8 mouse cellular contexts compared by ENCODE assay signal in the genomic region with DNA sequence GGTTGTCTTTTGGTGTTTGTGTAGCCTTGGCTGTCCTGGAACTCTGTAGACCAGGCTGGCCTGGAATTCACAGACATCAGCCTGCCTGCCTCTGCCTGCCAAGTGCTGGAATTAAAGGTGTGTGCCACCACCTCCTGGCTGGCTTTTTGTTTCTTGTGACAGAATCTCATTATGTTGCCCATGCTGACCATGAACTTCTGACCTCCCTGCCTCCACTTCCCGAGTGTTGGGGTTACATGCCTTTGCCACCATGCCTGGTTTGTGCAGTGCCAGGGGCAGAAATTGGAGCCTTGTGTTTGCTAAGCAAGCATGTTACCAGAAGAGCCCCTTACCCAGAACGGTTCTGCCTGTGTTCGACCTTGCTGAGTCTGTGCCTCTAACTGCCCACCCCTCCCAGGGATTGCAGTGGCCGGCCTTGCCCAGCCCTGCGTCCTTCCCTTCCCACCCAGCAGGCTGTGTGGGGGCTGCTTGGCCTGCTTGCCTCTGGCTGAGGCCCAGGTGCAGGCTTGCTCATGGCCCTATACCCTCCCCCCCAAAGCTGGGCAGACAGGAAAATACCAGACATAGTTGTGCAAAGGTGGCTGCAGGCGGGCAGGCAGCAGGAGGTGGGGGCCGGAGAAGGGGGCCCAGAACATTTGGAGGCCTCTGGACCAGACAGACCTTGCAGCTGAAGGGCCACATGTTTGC. TPM values are rescaled to one million over a fixed set of nuclear protein-coding genes. Genes with fewer than 3 reads are reported as not detected.
DNase-seq lines count a peak whose midpoint lies in the region; ATAC-seq and TF ChIP-seq lines count a peak whose summit lies in the region.

No protein-coding gene starts in this region.

- H3K27ac ChIP-seq in heart, embryonic 13.5 days (replicated peaks) = peak overlapping the region; percentile 89
- peak overlapping the region; percentile 76 for H3K27ac ChIP-seq in embryonic facial prominence, embryonic 13.5 days
- peak overlapping the region; percentile 94 for H3K27ac ChIP-seq in kidney, adult 2 months (ENCODE audit: insufficient read depth, low read depth, low read length)
- H3K27ac ChIP-seq in midbrain, embryonic 12.5 days (replicated peaks) = peak overlapping the region; percentile 54

- H3K36me3 ChIP-seq in heart, embryonic 13.5 days = no peaks in the 10 kb centered on the region
- H3K36me3 ChIP-seq in embryonic facial prominence, embryonic 13.5 days = no peaks in the 10 kb centered on the region
- no peaks in the 10 kb centered on the region for H3K36me3 ChIP-seq in kidney, adult 2 months (ENCODE audit: control insufficient read depth, insufficient read depth, low read length)
- H3K36me3 ChIP-seq in midbrain, embryonic 12.5 days = no peaks in the 10 kb centered on the region

- ATAC-seq in heart, embryonic 13.5 days (ENCODE audit: extremely low read depth, insufficient number of reproducible peaks, low FRiP score, low TSS enrichment) = no peak
- ATAC-seq in embryonic facial prominence, embryonic 13.5 days (ENCODE audit: insufficient number of reproducible peaks, insufficient read depth, low FRiP score, low TSS enrichment, low read depth) = 0 out of 2 replicates have a peak, but pooled peaks have one; percentile 40
- ATAC-seq in midbrain, embryonic 12.5 days (ENCODE audit: low FRiP score, low read depth) = no peak

- intact Hi-C loops in heart, postnatal 14 days (cut with DNase I) = loop anchor here (10.0 kb wide), 1 partner anchor 298 kb away; no protein-coding TSS in a partner anchor
- intact Hi-C loops in gastrocnemius, postnatal 36 days (cut with DNase I) = no loop called here

- H3K9me3 ChIP-seq in heart, embryonic 13.5 days = no peaks in the 10 kb centered on the region
- H3K9me3 ChIP-seq in embryonic facial prominence, embryonic 13.5 days = no peaks in the 10 kb centered on the region
- H3K9me3 ChIP-seq in midbrain, embryonic 12.5 days = no peaks in the 10 kb centered on the region

- H3K27me3 ChIP-seq in heart, embryonic 13.5 days (replicated peaks) = no peaks in the 10 kb centered on the region
- no peaks in the 10 kb centered on the region for H3K27me3 ChIP-seq in embryonic facial prominence, embryonic 13.5 days
- no peaks in the 10 kb centered on the region for H3K27me3 ChIP-seq in kidney, adult 2 months (replicated peaks; ENCODE audit: control insufficient read depth, insufficient read depth, low read length)
- H3K27me3 ChIP-seq in midbrain, embryonic 12.5 days = no peaks in the 10 kb centered on the region

- WGBS in heart, embryonic 13.5 days = 17% methylated on average over 7 of the region's 7 CpGs
- 10% methylated on average over 7 of the region's 7 CpGs for WGBS in embryonic facial prominence, embryonic 13.5 days
- WGBS in kidney, adult 2 months = 13% methylated on average over 7 of the region's 7 CpGs
- WGBS in midbrain, embryonic 12.5 days = 46% methylated on average over 7 of the region's 7 CpGs

- peak overlapping the region; percentile 68 for H3K9ac ChIP-seq in heart, embryonic 13.5 days
- H3K9ac ChIP-seq in embryonic facial prominence, embryonic 13.5 days = peak overlapping the region; percentile 46
- H3K9ac ChIP-seq in midbrain, embryonic 12.5 days (replicated peaks) = peak overlapping the region; percentile 34; the same call in 1 of the 2 replicates

- no peak for TF ChIP-seq POLR2A in kidney, adult 2 months (IDR thresholded peaks at IDR 0.05; ENCODE audit: low read depth, low read length)

- no peak overlapping the region for H3K4me3 ChIP-seq in heart, embryonic 13.5 days
- H3K4me3 ChIP-seq in embryonic facial prominence, embryonic 13.5 days = 0 out of 2 replicates have a peak overlapping the region, but pooled peaks have one; percentile 1
- H3K4me3 ChIP-seq in kidney, adult 2 months (ENCODE audit: insufficient read depth, low read depth, low read length) = no peak overlapping the region
- H3K4me3 ChIP-seq in midbrain, embryonic 12.5 days = no peak overlapping the region

- H3K4me2 ChIP-seq in heart, embryonic 13.5 days = peak overlapping the region; percentile 49
- peak overlapping the region; percentile 44 for H3K4me2 ChIP-seq in embryonic facial prominence, embryonic 13.5 days
- 0 out of 2 replicates have a peak overlapping the region, but pooled peaks have one; percentile 4 for H3K4me2 ChIP-seq in midbrain, embryonic 12.5 days (replicated peaks)

- no peak for TF ChIP-seq CTCF in kidney, adult 2 months (conservative IDR thresholded peaks at IDR 0.05; ENCODE audit: insufficient read depth, insufficient read length, low read depth, low read length)

- peaks cover 100% of the 10 kb centered on the region for H3K4me1 ChIP-seq in heart, embryonic 13.5 days
- H3K4me1 ChIP-seq in embryonic facial prominence, embryonic 13.5 days = peaks cover 95% of the 10 kb centered on the region
- peaks cover 78% of the 10 kb centered on the region for H3K4me1 ChIP-seq in kidney, adult 2 months (ENCODE audit: control insufficient read depth, insufficient read depth, low read length)
- peaks cover 98% of the 10 kb centered on the region for H3K4me1 ChIP-seq in midbrain, embryonic 12.5 days

- DNase-seq in heart, postnatal 14 days = no peak
- peak; percentile 91 for DNase-seq in kidney, adult 2 months
- no peak for DNase-seq in layer of hippocampus, adult 9-10 months (ENCODE audit: low spot score)
- DNase-seq in gastrocnemius, postnatal 36 days = no peak
- no peak for DNase-seq in cerebellum, postnatal 25 days

RNA-seq across cellular contexts. Expression of a gene that starts 8.4 kb away (rescaled TPM):
- polyA plus RNA-seq in heart, embryonic 13.5 days (2015; fragmentation: Nextera tagmentation; extraction: Ambion mirVana) = 19.9 and 23.5 TPM in 2 replicates
- total RNA-seq in heart, postnatal 14 days (2021) = 10 to 100 TPM; 20.8 to 23.0 TPM
- 25.3 and 31.2 TPM in 2 replicates for polyA plus RNA-seq in embryonic facial prominence, embryonic 13.5 days (2015; fragmentation: Nextera tagmentation; extraction: Ambion mirVana)
- 210 and 226 TPM in 2 replicates for polyA plus RNA-seq in kidney, adult 2 months (2012; rRNA removed)
- polyA plus RNA-seq in midbrain, embryonic 12.5 days (2016; fragmentation: Nextera tagmentation; extraction: Ambion mirVana) = 28.2 and 35.6 TPM in 2 replicates
- 1 to 10 TPM; 5.9 to 7.0 TPM for total RNA-seq in gastrocnemius, postnatal 36 days (2021)

RNA-seq across cellular contexts. Expression of a gene that starts 21.9 kb away (rescaled TPM):
- 136 and 139 TPM in 2 replicates for polyA plus RNA-seq in heart, embryonic 13.5 days (2015; fragmentation: Nextera tagmentation; extraction: Ambion mirVana)
- 100 to 1,000 TPM; 119 to 137 TPM for total RNA-seq in heart, postnatal 14 days (2021)
- polyA plus RNA-seq in embryonic facial prominence, embryonic 13.5 days (2015; fragmentation: Nextera tagmentation; extraction: Ambion mirVana) = 71.0 and 99.5 TPM in 2 replicates
- polyA plus RNA-seq in kidney, adult 2 months (2012; rRNA removed) = 27.3 and 41.8 TPM in 2 replicates
- 112 and 123 TPM in 2 replicates for polyA plus RNA-seq in midbrain, embryonic 12.5 days (2016; fragmentation: Nextera tagmentation; extraction: Ambion mirVana)
- 10 to 100 TPM; 87.0 to 91.6 TPM for total RNA-seq in gastrocnemius, postnatal 36 days (2021)

RNA-seq across cellular contexts. Expression of a gene that starts 36.8 kb away (rescaled TPM):
- 15.2 and 15.8 TPM in 2 replicates for polyA plus RNA-seq in heart, embryonic 13.5 days (2015; fragmentation: Nextera tagmentation; extraction: Ambion mirVana)
- 10 to 100 TPM; 12.1 to 14.7 TPM for total RNA-seq in heart, postnatal 14 days (2021)
- polyA plus RNA-seq in embryonic facial prominence, embryonic 13.5 days (2015; fragmentation: Nextera tagmentation; extraction: Ambion mirVana) = 29.2 and 30.2 TPM in 2 replicates
- 34.6 and 42.3 TPM in 2 replicates for polyA plus RNA-seq in kidney, adult 2 months (2012; rRNA removed)
- polyA plus RNA-seq in midbrain, embryonic 12.5 days (2016; fragmentation: Nextera tagmentation; extraction: Ambion mirVana) = 7.7 and 11.1 TPM in 2 replicates
- 1 to 10 TPM; 3.8 to 4.0 TPM for total RNA-seq in gastrocnemius, postnatal 36 days (2021)

RNA-seq across cellular contexts. Expression of a gene that starts 36.9 kb away (rescaled TPM):
- 65.6 and 72.5 TPM in 2 replicates for polyA plus RNA-seq in heart, embryonic 13.5 days (2015; fragmentation: Nextera tagmentation; extraction: Ambion mirVana)
- 100 to 1,000 TPM; 121 to 123 TPM for total RNA-seq in heart, postnatal 14 days (2021)
- polyA plus RNA-seq in embryonic facial prominence, embryonic 13.5 days (2015; fragmentation: Nextera tagmentation; extraction: Ambion mirVana) = 54.0 and 58.7 TPM in 2 replicates
- polyA plus RNA-seq in kidney, adult 2 months (2012; rRNA removed) = 57.8 and 72.9 TPM in 2 replicates
- polyA plus RNA-seq in midbrain, embryonic 12.5 days (2016; fragmentation: Nextera tagmentation; extraction: Ambion mirVana) = 55.9 and 58.5 TPM in 2 replicates
- total RNA-seq in gastrocnemius, postnatal 36 days (2021) = 10 to 100 TPM; 90.1 TPM

RNA-seq across cellular contexts. Expression of a gene that starts 43.3 kb away (rescaled TPM):
- 6.3 and 7.7 TPM in 2 replicates for polyA plus RNA-seq in heart, embryonic 13.5 days (2015; fragmentation: Nextera tagmentation; extraction: Ambion mirVana)
- 1 to 10 TPM; 3.0 to 3.1 TPM for total RNA-seq in heart, postnatal 14 days (2021)
- polyA plus RNA-seq in embryonic facial prominence, embryonic 13.5 days (2015; fragmentation: Nextera tagmentation; extraction: Ambion mirVana) = 27.0 and 33.2 TPM in 2 replicates
- polyA plus RNA-seq in kidney, adult 2 months (2012; rRNA removed) = 4.5 and 5.1 TPM in 2 replicates
- polyA plus RNA-seq in midbrain, embryonic 12.5 days (2016; fragmentation: Nextera tagmentation; extraction: Ambion mirVana) = 17.8 and 19.2 TPM in 2 replicates
- total RNA-seq in gastrocnemius, postnatal 36 days (2021) = 1 to 10 TPM; 2.6 to 4.1 TPM
